Mouse (Mus musculus) hindbrain, embryonic 13.5 days (tissue): ENCODE results near the gene Ybx2. TPM values are rescaled to one million over a fixed set of nuclear protein-coding genes. Genes with fewer than 3 reads are reported as not detected.
"Not testable (repeated sequence)": the region's sequence is repeated elsewhere in the genome, so short reads cannot be mapped to it uniquely, and the experiment has no call there.

ENCODE experiments used
- ATAC-seq: fragments of 200-750 bp; cut with Nextera tagmentation; 2 replicates; pipeline ENCODE4 v1.8.0; 2017; ENCODE audit warnings: moderate TSS enrichment; ENCODE audit not compliant: low FRiP score
- H3K27ac ChIP-seq: fragments of 300-500 bp; sonication (generic); 2 replicates; pipeline ENCODE4 v1.5.1; 2015; ENCODE audit warnings: inconsistent platforms, mild to moderate bottlenecking, moderate library complexity
- H3K27me3 ChIP-seq: fragments of 300-500 bp; sonication (generic); 2 replicates; pipeline ENCODE4 v1.6.1; 2015; ENCODE audit warnings: mild to moderate bottlenecking, inconsistent platforms
- H3K36me3 ChIP-seq: fragments of 300-500 bp; sonication (generic); 2 replicates; pipeline ENCODE4 v1.6.1; 2015; ENCODE audit warnings: mild to moderate bottlenecking, inconsistent platforms
- H3K4me1 ChIP-seq: fragments of 300-500 bp; sonication (generic); replicated peaks from 2 replicates; pipeline ENCODE4 v1.6.1; 2015; ENCODE audit warnings: inconsistent platforms
- H3K4me2 ChIP-seq: fragments of 300-500 bp; sonication (generic); 2 replicates; pipeline ENCODE4 v1.6.1; 2015; ENCODE audit warnings: inconsistent platforms, mild to moderate bottlenecking, moderate library complexity
- H3K4me3 ChIP-seq: fragments of 300-500 bp; sonication (generic); 2 replicates; pipeline ENCODE4 v1.5.1; 2015; ENCODE audit warnings: mild to moderate bottlenecking, inconsistent platforms
- H3K9ac ChIP-seq: fragments of 300-500 bp; sonication (generic); 2 replicates; pipeline ENCODE4 v1.6.1; 2015; ENCODE audit warnings: mild to moderate bottlenecking, inconsistent platforms
- H3K9me3 ChIP-seq: fragments of 300-500 bp; sonication (generic); 2 replicates; pipeline ENCODE4 v1.6.1; 2016; ENCODE audit warnings: inconsistent platforms
- WGBS: fragments of 180-500 bp; shearing (Covaris S2); methylation state at CpG from one replicate; pipeline ENCODE4 v1.1.7; 2015; 5-methylcytosine and 5-hydroxymethylcytosine counted together
- polyA plus RNA-seq: library from polyadenylated mRNA; unstranded; fragments of >200 nt; fragmentation: Nextera tagmentation; extraction: Ambion mirVana; gene quantifications from 2 replicates; pipeline ENCODE4 v1.2.1, GENCODE M21; 2015

Gene Ybx2
- polyA plus RNA-seq, 1 experiment from 2014 or later: 7.1 TPM

DNA sequence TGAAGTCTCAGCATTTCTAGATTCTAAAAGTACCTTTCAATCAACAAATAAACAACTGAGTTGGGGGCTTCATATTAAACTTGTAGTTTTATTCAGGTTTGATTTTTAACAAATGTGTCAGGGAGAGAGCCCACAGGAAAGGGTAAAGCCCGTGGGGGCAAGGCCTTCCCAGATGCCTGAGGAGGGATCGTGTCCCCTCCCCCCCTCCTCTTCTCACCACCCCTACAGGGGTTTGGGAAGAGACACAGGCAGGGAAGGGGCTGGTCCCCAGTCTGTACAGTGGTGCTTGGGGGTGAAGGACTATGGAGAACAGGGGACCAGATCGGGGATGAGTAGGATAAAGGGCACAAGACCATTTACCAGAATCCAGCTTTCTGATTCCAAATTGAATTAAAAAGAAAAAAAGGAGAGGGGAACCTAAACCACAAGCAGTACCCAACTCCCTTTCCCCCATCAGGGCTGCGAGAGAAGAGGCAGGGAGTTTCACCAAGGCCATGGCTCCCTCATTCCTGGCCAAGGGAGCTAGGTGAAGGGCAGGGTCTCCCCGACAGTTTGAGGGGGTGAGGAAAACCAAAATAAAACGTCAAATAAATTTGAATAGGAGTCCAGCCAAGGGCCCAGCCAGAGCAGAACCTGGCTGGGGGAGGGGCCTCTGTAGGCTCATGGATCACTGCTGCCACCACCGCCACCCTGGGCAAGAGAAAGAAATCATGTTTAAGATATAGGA, 18.8 kb upstream of the Ybx2 start:
- H3K4me1 ChIP-seq: peaks cover 51% of the 10 kb centered on the region
- not testable (repeated sequence) for ATAC-seq, H3K4me3 ChIP-seq, H3K27me3 ChIP-seq, H3K27ac ChIP-seq, H3K9ac ChIP-seq, H3K4me2 ChIP-seq, H3K9me3 ChIP-seq
- peaks cover 60% of the 10 kb centered on the region for H3K36me3 ChIP-seq
- 64% methylated on average over 7 of the region's 7 CpGs for WGBS

DNA sequence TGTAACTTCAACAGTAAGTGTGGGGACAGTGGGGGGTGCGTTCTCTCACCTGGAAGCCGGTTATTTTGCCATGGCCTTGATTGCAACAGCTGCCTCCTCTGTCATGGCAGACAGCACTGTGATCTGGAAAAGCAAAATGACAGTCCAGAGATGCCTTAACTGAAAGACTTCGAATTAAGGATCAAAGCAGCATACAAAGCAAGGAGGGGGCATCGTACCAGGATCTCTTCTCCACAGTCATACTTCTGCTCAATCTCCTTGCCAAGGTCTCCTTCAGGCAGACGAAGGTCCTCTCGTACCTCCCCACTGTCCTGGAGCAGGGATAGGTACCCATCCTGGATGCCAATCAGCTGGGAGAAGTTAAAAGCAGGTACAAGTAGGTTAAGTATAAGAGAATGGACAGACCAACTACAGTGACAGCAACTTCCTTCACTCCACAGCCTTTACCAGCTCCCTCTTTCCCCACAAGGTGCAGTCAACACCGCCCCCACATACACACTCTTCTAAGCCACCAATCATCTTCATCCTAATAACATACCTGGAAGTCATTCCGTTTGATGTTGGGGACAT, 18.1 kb upstream of the Ybx2 start:
- no peak overlapping the region for H3K4me3 ChIP-seq
- no peak overlapping the region for H3K4me2 ChIP-seq
- H3K9ac ChIP-seq: no peak overlapping the region; the same call in 1 of the 2 replicates
- no peaks in the 10 kb centered on the region for H3K9me3 ChIP-seq
- no peak overlapping the region for H3K27ac ChIP-seq
- H3K27me3 ChIP-seq: no peaks in the 10 kb centered on the region
- peaks cover 56% of the 10 kb centered on the region for H3K4me1 ChIP-seq
- H3K36me3 ChIP-seq: peaks cover 53% of the 10 kb centered on the region
- no peak for ATAC-seq
- WGBS: 88% methylated on average over 8 of the region's 8 CpGs

DNA sequence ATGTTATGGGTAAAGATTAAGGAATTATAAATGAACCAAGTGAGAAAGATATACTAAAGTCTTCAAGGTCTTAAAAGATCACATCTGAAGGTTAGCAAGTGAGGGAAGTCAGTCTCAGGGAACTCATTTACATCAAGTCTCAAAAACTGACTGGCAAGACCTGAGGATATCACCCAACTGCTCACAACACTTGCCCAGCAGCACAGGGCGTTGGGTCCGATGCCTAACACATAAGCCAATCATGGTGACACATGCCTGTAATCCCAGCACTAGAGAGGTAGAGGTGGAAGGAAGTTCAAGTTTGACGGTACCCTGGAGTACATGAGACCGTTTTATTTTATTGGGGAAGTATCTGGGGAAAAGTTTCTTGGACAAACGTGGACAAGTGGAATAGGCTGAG, 17.5 kb upstream of the Ybx2 start:
- H3K36me3 ChIP-seq: peaks cover 47% of the 10 kb centered on the region
- 88% methylated on average over 5 of the region's 5 CpGs for WGBS
- no peaks in the 10 kb centered on the region for H3K9me3 ChIP-seq
- no peak overlapping the region for H3K9ac ChIP-seq
- no peak for ATAC-seq
- H3K27me3 ChIP-seq: no peaks in the 10 kb centered on the region
- no peak overlapping the region for H3K27ac ChIP-seq
- H3K4me2 ChIP-seq: no peak overlapping the region
- H3K4me3 ChIP-seq: no peak overlapping the region
- peaks cover 55% of the 10 kb centered on the region for H3K4me1 ChIP-seq

DNA sequence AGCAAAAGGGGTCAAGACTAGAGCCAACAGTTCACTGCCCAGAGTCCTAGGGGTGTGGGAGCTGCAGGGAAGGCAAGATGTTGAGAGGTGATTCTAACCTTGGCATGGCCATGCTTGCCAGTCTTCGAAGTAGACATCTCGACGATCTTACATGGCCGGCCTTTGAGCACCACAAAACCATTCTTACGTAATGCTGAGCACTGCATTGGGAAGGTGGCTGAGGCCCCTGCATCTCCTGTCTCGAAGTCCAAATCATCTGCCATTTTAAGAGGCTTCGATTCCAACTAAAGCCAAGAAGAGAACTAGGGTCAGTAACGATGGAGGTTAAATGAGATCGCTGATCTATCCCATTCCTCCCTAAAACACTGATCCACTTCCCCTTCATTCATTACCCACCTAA, 16.5 kb upstream of the Ybx2 start:
- H3K4me3 ChIP-seq: peak overlapping the region; percentile 89
- no peaks in the 10 kb centered on the region for H3K9me3 ChIP-seq

DNA sequence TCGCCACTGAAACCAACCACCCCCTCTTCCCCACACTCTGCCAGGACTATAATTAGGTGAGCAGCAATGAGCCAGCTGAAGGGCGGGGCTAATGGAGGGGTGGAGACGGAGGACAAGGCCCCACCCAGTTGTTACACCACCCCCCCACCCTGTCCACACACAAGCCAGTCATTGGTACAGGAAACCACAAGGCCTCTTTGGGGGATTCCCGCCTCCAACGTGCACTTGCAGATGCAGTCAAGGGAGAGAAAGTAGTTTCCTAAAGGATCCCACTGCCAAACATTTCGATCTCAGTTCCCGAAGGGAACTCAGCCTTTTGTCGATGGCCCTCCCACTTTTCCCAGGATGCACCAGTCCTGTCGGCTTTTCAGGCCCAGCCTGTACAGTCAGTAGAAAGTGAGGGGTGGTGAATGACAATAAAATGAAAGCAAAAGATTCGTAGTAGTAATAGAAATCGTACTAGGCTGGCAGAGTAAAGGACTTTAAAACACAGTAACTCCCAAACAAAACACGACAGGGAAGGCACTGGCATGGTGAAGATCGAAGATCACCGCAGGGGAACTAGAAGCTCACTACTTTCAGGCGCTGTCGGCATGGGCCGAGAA, 15.8 kb upstream of the Ybx2 start:
- Histone ChIP-seq H3K4me2 (peak overlapping the region; percentile 98), H3K9me3 (no peaks in the 10 kb centered on the region), H3K27ac (peak overlapping the region; percentile 95), H3K9ac (peak overlapping the region; percentile 93), H3K4me3 (peak overlapping the region; percentile 89), H3K36me3 (peaks cover 42% of the 10 kb centered on the region), H3K4me1 (peaks cover 43% of the 10 kb centered on the region), H3K27me3 (no peaks in the 10 kb centered on the region)
- no peak for ATAC-seq
- WGBS: 1% methylated on average over 17 of the region's 17 CpGs

More for the DNA sequence above, 16.5 kb upstream of the Ybx2 start:
- H3K36me3 ChIP-seq: peaks cover 43% of the 10 kb centered on the region
- no peaks in the 10 kb centered on the region for H3K27me3 ChIP-seq
- no peak overlapping the region for H3K27ac ChIP-seq
- H3K9ac ChIP-seq: peak overlapping the region; percentile 93
- no peak for ATAC-seq
- H3K4me2 ChIP-seq: peak overlapping the region; percentile 98
- peaks cover 49% of the 10 kb centered on the region for H3K4me1 ChIP-seq
- WGBS: 87% methylated on average over 9 of the region's 9 CpGs

DNA sequence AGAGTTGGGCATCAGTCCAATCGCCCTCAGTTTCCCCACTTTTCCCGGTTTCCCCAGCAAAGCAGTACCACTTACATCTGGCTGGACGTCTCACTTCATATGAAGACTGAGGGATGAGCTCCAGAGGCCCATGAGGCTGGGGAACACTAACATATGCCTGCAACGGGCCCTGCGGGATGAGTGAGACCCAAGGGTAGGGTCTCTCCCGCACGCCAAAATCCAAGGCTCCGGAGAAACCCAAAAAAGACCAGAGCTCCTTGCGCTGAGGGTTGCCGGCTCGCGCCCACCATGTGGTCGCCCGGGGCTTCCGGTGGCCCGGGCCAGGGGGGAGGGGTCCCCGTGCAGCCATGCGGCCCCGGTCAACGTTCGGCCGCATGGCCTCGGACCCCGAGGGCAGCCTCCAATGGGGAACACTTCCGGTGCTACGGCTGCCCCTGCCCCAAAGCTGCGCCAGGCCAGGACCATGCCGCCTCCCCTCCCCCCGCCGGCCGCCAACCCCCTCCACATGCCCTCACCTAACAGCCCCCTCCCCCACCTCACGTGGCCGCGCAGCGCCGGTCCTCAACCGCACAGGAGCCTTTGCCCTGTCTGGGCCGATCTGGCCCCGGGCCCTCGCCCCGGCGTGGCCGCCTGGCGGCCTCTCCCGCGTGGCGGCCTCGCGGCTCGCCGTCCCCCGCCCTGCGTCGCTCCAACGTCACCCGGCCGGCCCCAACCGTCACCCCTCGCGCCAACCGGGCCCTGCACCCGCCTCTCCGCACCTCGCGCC, 15.1 kb upstream of the Ybx2 start:
- peak; percentile 29 for ATAC-seq
- peaks cover 35% of the 10 kb centered on the region for H3K36me3 ChIP-seq
- H3K4me3 ChIP-seq: peak overlapping the region; percentile 89
- H3K9me3 ChIP-seq: no peaks in the 10 kb centered on the region
- H3K27me3 ChIP-seq: no peaks in the 10 kb centered on the region
- peak overlapping the region; percentile 98 for H3K4me2 ChIP-seq
- WGBS: under 1% methylated on average over 51 of the region's 65 CpGs
- H3K4me1 ChIP-seq: peaks cover 36% of the 10 kb centered on the region
- peak overlapping the region; percentile 93 for H3K9ac ChIP-seq
- peak overlapping the region; percentile 95 for H3K27ac ChIP-seq

DNA sequence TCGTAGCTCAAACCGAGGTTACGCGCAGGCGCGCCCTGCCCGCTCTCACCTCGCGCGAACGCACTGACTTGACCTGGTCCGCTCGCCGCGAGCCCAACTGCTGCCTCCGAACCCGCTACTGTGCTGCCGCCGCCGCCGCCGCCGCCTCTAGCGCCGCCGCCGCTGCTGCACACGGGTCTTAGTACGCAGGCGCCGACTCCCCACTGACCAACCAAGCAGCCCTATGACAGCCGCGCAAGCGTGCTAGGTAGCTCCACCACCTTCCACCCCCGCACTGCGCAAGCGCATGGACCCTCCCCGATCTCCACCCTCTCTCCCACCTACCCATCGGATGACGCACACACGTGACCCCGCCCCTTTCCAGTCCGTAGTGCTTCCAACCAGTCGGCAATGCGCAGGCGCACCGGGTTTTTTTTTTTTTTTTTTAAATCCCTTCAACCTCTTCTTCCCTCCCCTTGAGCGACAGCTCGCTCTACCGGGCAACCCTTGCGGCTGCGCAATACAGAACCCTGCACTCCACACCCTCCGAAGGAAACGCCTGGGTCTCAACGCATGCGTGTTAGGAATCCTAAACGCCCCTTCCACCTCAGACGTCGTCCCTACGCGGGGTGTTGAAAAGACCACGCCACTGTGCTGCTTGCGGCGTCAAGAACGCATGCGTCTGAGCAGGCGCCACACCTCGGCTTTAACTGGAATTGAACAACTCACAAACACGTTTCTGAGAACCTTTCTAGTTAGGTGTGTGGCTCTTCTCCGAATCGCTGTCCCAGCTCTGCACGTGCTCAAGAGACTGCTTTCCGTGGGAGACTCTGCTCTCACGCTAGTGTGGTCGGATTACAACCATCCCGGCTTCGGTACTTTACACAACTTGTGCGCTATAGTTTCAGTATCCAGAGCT, 14.2 kb upstream of the Ybx2 start, which contains the start of gene Eif5a:
Gene Eif5a (minus strand): TSS at position 845 of the 898 bp plus-strand sequence.
- under 1% methylated on average over 78 of the region's 78 CpGs for whole genome bisulfite sequencing
- Histone ChIP-seq H3K27me3 (no peaks in the 10 kb centered on the region), H3K4me1 (peaks cover 28% of the 10 kb centered on the region), H3K27ac (peak within 1 kb of the TSS; percentile 95), H3K4me3 (peak within 1 kb of the TSS; percentile 89), H3K9me3 (no peaks in the 10 kb centered on the region), H3K9ac (peak within 1 kb of the TSS; percentile 93), H3K4me2 (peak within 1 kb of the TSS; percentile 98), H3K36me3 (peaks cover 26% of the 10 kb centered on the region)
- ATAC-seq: peak; percentile 97

DNA sequence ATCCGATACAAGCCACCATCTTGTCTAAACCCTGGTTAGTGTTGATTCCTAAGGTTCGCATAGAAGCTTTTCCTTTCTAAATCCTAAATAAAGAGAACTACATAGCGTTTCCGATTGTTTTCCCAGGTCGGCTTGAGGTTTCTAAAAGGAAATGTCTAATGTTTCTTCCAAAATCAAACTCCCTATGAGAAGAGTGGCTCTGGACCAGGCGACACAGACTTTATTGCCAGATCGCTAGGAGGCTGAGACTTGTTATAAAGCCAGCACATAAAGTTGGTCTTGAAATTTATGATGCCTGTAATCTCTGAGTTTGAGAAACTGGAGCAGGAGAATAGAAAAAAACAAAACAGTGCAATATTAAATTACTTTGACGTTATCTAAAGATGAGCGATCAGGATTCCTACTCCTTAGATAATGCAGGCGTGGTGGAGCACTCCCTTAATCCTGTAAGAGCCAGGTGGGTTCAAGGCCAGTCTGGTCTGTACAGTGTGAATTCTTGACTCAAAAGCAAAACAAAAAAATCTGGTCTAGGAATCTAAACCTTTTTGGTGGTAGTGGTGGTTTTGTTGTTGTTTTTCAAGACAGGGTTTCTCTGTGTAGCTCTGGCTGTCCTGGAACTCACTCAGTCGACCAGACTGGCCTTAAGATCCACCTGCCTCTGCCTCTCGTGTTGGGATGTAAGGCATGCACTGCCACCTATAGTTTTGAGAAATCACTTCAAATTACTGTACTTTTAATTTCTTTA, 13.4 kb upstream of the Ybx2 start:
- H3K36me3 ChIP-seq: peaks cover 18% of the 10 kb centered on the region
- no peak for ATAC-seq
- peaks cover 28% of the 10 kb centered on the region for H3K4me1 ChIP-seq
- no peaks in the 10 kb centered on the region for H3K27me3 ChIP-seq
- WGBS: 6% methylated on average over 12 of the region's 12 CpGs
- peak overlapping the region; percentile 66 for H3K4me2 ChIP-seq
- peak overlapping the region; percentile 49 for H3K4me3 ChIP-seq
- H3K9ac ChIP-seq: peak overlapping the region; percentile 70
- H3K27ac ChIP-seq: peak overlapping the region; percentile 95
- H3K9me3 ChIP-seq: no peaks in the 10 kb centered on the region

DNA sequence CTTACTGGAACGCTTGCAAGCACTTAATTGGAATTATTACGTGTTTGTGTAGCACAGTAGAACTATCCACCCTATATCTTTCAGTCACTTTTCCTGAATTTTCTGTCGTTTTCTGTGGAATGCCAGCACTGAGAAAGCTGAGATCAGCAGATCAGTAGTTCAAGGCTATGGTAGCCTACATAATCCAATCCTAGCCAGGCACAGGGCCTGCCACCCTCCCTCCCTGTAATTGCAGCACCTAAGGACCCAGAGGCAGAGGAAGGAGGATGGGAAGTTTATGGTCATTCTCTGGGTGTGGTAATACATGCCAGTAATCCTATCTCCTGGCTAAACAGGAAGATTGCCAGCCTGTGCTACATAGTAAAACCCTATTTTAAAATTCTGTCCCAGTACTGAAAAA, 12.8 kb upstream of the Ybx2 start:
- H3K36me3 ChIP-seq: peaks cover 12% of the 10 kb centered on the region
- 68% methylated on average over 3 of the region's 3 CpGs for WGBS
- no peaks in the 10 kb centered on the region for H3K9me3 ChIP-seq
- H3K27me3 ChIP-seq: no peaks in the 10 kb centered on the region
- no peak overlapping the region for H3K4me3 ChIP-seq
- ATAC-seq: no peak
- H3K27ac ChIP-seq: no peak overlapping the region; the same call in 1 of the 2 replicates
- no peak overlapping the region for H3K4me2 ChIP-seq
- H3K4me1 ChIP-seq: peaks cover 28% of the 10 kb centered on the region
- H3K9ac ChIP-seq: peak overlapping the region; percentile 51; the same call in 1 of the 2 replicates

DNA sequence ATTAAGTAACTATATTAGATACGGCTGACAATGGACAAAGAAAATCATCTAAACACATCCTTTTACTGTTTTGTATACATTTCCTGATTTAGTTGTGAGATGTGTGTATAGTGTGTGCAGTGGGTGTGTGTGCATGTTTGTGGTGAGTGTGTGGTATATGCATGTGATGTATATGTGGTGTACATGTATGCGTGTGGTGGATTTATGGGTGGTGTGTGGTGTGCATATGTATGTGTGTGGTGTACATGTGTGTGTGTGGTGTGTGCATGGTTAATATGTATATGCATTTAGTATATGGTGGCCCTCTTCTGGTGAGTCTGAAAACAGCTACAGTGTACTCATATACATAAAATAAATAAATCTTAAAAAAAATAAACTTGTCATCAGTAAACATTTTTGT, 8.1 kb upstream of the Ybx2 start:
- Histone ChIP-seq H3K27me3 (0 out of 2 replicates have a peak, but pooled peaks cover 10% of the 10 kb centered on the region), H3K36me3 (no peaks in the 10 kb centered on the region), H3K27ac (no peak overlapping the region), H3K9me3 (no peaks in the 10 kb centered on the region), H3K4me3 (no peak overlapping the region), H3K4me2 (no peak overlapping the region), H3K9ac (no peak overlapping the region), H3K4me1 (peaks cover 3% of the 10 kb centered on the region)
- no peak for ATAC-seq
- WGBS: 96% methylated on average over 2 of the region's 2 CpGs

DNA sequence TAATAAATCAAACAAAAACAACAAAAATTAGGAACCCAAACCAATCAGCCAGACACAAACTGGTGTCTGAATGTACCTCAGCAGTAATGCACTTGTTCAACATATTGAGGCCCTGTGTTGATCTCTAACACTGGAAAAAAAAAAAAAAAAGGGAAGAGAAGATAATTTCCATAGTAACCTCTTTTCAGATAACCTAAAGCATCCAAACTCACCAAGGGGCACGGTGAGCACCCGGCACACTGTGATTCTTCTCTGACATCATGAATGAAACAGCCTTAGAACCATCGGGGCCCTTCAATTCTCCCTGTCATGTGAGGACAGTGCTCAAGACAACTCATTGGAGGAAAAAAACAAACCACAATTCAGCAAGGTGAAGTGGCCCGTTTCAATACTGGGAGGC, 5.9 kb upstream of the Ybx2 start:
- Histone ChIP-seq H3K4me3 (no peak overlapping the region), H3K9me3 (no peaks in the 10 kb centered on the region), H3K9ac (no peak overlapping the region), H3K36me3 (no peaks in the 10 kb centered on the region), H3K4me1 (peaks cover 5% of the 10 kb centered on the region), H3K27ac (no peak overlapping the region), H3K27me3 (peaks cover 15% of the 10 kb centered on the region; the same call in 1 of the 2 replicates), H3K4me2 (no peak overlapping the region)
- ATAC-seq: no peak
- WGBS: 85% methylated on average over 4 of the region's 4 CpGs
